Mouse (Mus musculus): Measurements from ENCODE around the gene Mrpl2.
A peak's percentile ranks its signal among the peaks of the same experiment; 100 is the strongest.

The Mrpl2 gene

GRCm38 (mm10) chr17:46661981-46662380 lies 16.0 kb downstream of the Mrpl2 start:
- DNase-seq (ENCODE audit: extremely low read depth, low read depth, low spot score) = no peak

- DNase-seq (ENCODE audit: extremely low read depth, low read depth, low spot score) = no peak
Measured at GRCm38 (mm10) chr17:46662730-46663129, 16.7 kb downstream of the Mrpl2 start.

- no peak for DNase-seq (ENCODE audit: extremely low read depth, low read depth, low spot score)
Measured at GRCm38 (mm10) chr17:46667712-46668111, 21.7 kb downstream of the Mrpl2 start.

- DNase-seq (ENCODE audit: extremely low read depth, low read depth, low spot score) = no peak
Measured at GRCm38 (mm10) chr17:46669911-46670310, 23.9 kb downstream of the Mrpl2 start.

- DNase-seq (ENCODE audit: extremely low read depth, low read depth, low spot score) = peak; percentile 43
Measured at GRCm38 (mm10) chr17:46673850-46674529, 28.0 kb downstream of the Mrpl2 start, which contains the start of gene Rrp36. TSS of gene Rrp36 (minus strand) at chr17:46674352.

GRCm38 (mm10) chr17:46674530-46675283 lies 28.7 kb downstream of the Mrpl2 start:
- no peak for DNase-seq (ENCODE audit: extremely low read depth, low read depth, low spot score)

GRCm38 (mm10) chr17:46678416-46678815 lies 32.4 kb downstream of the Mrpl2 start, which contains the start of gene Mea1:
TSS of gene Mea1 (plus strand) at chr17:46678793.
- DNase-seq (ENCODE audit: extremely low read depth, low read depth, low spot score) = no peak

GRCm38 (mm10) chr17:46678911-46679310 lies 32.9 kb downstream of the Mrpl2 start:
- no peak for DNase-seq (ENCODE audit: extremely low read depth, low read depth, low spot score)

- no peak for DNase-seq (ENCODE audit: extremely low read depth, low read depth, low spot score)
Measured at GRCm38 (mm10) chr17:46679843-46680759, 34.1 kb downstream of the Mrpl2 start.

GRCm38 (mm10) chr17:46680760-46681373 lies 34.8 kb downstream of the Mrpl2 start, which contains the start of gene Klhdc3:
TSS of gene Klhdc3 (minus strand) at chr17:46680914.
- peak; percentile 68 for DNase-seq (ENCODE audit: extremely low read depth, low read depth, low spot score)

- DNase-seq (ENCODE audit: extremely low read depth, low read depth, low spot score) = no peak
Measured at GRCm38 (mm10) chr17:46681466-46682118, 35.6 kb downstream of the Mrpl2 start.

- DNase-seq (ENCODE audit: extremely low read depth, low read depth, low spot score) = no peak
Measured at GRCm38 (mm10) chr17:46682654-46683389, 36.8 kb downstream of the Mrpl2 start.

- DNase-seq (ENCODE audit: extremely low read depth, low read depth, low spot score) = no peak
Measured at GRCm38 (mm10) chr17:46685913-46686312, 39.9 kb downstream of the Mrpl2 start.

GRCm38 (mm10) chr17:46690665-46691064 lies 44.6 kb downstream of the Mrpl2 start:
- DNase-seq (ENCODE audit: extremely low read depth, low read depth, low spot score) = no peak

- DNase-seq (ENCODE audit: extremely low read depth, low read depth, low spot score) = no peak
Measured at GRCm38 (mm10) chr17:46691390-46691789, 45.4 kb downstream of the Mrpl2 start.

GRCm38 (mm10) chr17:46694517-46695063 lies 48.6 kb downstream of the Mrpl2 start:
- no peak for DNase-seq (ENCODE audit: extremely low read depth, low read depth, low spot score)

GRCm38 (mm10) chr17:46698515-46698914 lies 52.5 kb downstream of the Mrpl2 start:
- DNase-seq (ENCODE audit: extremely low read depth, low read depth, low spot score) = no peak

- no peak for DNase-seq (ENCODE audit: extremely low read depth, low read depth, low spot score)
Measured at GRCm38 (mm10) chr17:46699245-46699644, 53.2 kb downstream of the Mrpl2 start.

All from fat pad, adult 2 months (tissue).